Mouse (Mus musculus): Measurements from ENCODE around the gene Spata25. TPM values are rescaled to one million over a fixed set of nuclear protein-coding genes. Genes with fewer than 3 reads are reported as not detected.
A peak's percentile ranks its signal among the peaks of the same experiment; 100 is the strongest.
"Not testable (repeated sequence)": the region's sequence is repeated elsewhere in the genome, so short reads cannot be mapped to it uniquely, and the experiment has no call there.

The Spata25 gene
- under 1 TPM; 0.55 to 0.69 TPM for total RNA-seq (2021)

DNA sequence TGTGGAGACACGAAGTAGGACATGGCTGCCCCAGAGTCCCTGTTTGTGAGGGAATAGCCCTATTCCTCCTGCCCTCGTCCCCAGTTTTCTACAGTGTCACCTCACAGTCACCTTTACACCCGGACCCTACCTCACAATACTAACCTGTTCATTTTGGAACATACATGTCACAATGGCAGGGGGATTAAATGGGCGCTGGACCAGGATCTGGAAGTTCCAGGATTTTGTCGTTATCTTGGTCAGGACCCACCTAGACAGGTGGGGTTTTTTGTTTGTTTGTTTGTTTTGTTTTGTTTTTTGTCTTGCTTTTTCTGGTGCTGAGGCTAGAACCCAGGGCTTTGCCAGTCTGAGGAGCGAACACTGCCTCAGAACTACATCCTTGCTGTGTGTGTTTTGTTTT is at the start of gene Spata25:
Spata25 (minus strand) TSS at position 101 of the 400 bp plus-strand sequence.
- no peak for DNase-seq
- intact Hi-C loops (cut with DNase I), result no loop called here

DNA sequence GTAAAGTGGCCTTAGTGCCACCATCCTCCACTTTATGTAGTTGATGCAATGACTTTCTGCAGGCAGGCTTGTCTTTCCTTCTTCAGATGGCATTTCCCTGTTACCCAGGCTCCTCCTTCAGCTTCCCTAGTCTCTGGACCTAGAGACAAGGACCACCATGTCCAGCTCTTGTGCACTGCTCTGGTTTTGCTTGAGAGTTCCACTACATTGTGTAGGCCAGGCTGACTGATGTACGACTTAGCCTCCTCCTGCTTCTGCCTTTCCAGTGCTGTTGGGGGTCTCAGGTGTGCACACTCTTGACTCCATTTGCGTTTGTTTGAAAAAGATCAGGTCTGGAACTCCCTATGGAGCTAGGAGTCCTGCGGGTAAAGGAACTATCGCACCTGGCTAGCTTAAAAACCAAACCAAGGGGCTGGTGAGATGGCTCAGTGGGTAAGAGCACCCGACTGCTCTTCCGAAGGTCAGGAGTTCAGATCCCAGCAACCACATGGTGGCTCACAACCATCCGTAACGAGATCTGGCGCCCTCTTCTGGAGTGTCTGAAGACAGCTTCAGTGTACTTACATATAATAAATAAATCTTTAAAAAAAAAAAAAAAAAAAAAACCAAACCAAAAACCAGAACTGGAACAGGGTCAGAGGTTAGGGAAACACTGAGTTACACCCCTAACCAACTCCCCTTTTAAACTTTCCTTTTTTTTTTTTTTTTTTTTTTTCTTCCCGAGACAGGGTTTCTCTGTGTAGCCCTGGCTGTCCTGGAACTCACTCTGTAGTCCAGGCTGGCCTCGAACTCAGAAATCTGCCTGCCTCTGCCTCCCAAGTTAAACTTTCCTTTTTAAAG is 49.3 kb upstream of the Spata25 start:
- DNase-seq; intact Hi-C loops (cut with DNase I): not testable (repeated sequence)

- intact Hi-C loops (cut with DNase I); DNase-seq: not testable (repeated sequence)
Measured at GRCm38 (mm10) chr2:164875648-164876047, 47.3 kb upstream of the Spata25 start.

GRCm38 (mm10) chr2:164874239-164874769 is 46.0 kb upstream of the Spata25 start:
- peak; percentile 69 to 71 for DNase-seq
- intact Hi-C loops (cut with DNase I), result no loop called here

GRCm38 (mm10) chr2:164873621-164874020 is 45.3 kb upstream of the Spata25 start:
- DNase-seq, result no peak
- intact Hi-C loops (cut with DNase I), result no loop called here

- intact Hi-C loops (cut with DNase I), result no loop called here
- DNase-seq, result no peak
Measured at GRCm38 (mm10) chr2:164871602-164872303, 43.4 kb upstream of the Spata25 start.

DNA sequence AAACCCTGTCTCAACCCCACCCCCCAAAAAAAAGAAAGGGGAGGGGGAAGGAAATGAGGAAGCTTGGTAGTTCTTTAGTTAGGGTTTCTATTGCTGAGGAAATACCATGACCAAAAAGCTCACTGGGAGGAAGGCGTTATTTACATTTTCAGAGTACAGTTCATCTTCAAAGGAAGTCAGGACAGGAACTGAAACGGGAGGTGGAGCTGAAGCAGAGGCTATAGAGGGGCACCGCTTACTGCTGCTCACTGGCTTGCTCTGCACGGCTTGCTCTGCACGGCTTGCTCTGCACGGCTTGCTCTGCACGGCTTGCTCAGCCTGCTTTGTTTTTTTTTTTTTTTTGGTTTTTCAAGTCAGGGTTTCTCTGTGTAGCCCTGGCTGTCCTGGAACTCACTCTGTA is 40.2 kb upstream of the Spata25 start:
- intact Hi-C loops (cut with DNase I), result no loop called here
- no peak for DNase-seq

- intact Hi-C loops (cut with DNase I), result no loop called here
- no peak for DNase-seq
Measured at GRCm38 (mm10) chr2:164867566-164867965, 39.2 kb upstream of the Spata25 start.

DNA sequence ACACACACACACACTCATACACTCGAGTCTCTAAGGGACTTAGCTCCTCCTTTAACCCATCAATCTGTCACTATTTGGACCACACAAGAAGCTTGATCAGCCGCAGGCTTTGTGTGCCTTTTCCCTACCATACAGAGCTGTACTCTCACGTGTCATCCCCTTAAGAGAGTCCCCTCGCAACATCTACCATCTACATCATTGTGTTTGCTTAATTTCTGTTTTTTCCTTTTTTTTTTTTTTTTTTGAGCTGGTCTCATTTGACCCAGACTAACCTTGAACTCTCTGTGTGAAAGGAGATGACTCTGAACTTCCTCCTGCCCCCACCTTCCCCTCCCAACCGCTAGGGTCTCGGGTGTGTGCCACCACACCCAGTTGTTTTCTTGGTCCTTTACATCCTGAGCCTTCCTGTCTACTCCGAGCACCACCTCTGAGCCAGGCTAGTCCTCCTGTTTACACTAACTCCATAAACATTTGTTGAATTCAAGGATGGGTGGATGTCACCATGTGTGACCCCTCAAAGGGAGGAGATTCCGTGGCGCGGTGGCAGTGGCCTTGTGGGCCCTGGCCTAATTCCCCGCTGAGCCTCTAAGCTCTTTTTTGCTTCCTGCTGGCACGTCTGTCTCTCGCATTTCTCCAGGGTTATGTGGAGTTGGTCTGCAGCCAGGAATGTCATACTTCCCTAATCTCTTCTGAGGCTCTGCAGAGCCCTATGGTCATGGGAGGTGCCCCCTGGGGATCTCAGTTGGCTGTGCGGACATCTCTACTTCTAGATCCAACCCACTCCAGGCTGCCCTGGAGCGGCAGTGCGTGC is 38.6 kb upstream of the Spata25 start:
- DNase-seq, result peak; percentile 94
- intact Hi-C loops (cut with DNase I), result no loop called here

DNA sequence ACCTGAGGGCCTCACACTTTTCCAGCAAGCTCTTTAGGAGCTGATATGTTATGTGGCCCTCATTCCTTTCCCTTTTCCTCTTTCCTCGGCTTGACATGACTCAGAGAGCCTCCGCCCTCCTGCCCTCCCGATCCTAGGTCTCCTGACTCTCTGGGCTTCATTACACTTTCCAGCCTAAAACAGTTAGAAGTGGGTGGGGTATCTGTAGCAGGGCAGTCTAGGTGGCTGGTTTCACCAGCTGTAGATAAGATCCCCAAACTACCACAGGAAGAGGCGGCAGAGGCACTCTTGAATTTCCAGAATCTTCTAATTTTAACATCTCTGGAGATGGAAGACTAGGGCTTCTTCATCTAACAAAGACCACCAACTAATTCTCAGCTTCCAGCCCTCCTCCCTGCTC is 36.3 kb upstream of the Spata25 start:
- no peak for DNase-seq
- intact Hi-C loops (cut with DNase I), result no loop called here

GRCm38 (mm10) chr2:164863411-164863810 is 35.1 kb upstream of the Spata25 start:
- DNase-seq; intact Hi-C loops (cut with DNase I): not testable (repeated sequence)

DNA sequence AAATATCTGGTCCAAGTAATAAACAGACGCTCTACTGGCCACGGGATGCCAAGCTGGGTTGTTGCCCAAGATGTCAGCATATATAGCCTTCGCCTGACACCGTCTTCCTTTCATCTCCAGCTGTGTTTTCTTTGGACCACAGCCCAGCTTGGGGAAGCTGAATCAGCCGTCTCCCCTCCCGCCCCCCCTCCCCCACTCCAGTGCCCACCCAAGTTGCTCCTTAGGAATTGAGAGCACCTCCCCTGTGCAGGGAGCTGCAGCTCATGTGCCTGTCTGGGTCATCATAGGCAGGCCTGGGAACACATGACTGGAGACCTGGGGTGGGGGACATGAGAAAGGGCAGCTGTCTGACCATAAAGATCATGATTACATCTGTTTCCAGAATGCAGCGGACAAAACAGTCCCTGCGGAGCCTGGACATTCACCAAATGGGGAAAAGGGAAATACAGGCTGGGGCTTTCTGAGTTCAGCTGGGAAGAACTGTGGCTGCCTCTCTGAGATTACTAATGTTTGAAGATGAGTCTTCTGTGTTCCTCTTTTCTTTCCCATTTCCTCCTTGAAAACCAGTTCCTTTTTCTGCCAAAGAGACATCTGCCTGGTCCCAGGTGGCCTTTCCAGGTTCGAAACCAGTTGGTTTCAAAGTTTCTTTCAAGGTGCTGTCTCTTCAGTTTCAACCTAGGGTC is 34.0 kb upstream of the Spata25 start:
- intact Hi-C loops (cut with DNase I), result no loop called here
- peak; percentile 83 to 88 for DNase-seq

DNA sequence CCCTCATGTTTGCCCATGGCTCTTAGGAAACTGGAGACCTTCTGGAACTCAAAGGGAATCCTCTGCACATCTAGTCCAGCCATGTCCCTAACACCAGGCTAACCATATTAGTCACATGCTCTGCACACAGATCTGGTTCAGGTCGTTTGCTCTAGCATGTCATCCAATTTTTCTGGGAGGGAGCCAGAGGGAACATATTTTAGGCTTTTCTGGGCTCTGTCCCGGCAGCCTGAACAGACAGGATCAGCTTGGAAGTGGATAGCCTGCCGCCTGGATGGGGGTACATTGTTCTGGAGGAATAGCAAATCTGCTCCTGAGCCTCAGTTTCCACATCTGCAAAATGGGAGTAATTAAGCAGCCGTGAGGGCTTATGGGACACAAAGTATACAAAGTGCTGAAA is 32.8 kb upstream of the Spata25 start:
- peak; percentile 32 to 55 for DNase-seq
- intact Hi-C loops (cut with DNase I), result no loop called here

DNA sequence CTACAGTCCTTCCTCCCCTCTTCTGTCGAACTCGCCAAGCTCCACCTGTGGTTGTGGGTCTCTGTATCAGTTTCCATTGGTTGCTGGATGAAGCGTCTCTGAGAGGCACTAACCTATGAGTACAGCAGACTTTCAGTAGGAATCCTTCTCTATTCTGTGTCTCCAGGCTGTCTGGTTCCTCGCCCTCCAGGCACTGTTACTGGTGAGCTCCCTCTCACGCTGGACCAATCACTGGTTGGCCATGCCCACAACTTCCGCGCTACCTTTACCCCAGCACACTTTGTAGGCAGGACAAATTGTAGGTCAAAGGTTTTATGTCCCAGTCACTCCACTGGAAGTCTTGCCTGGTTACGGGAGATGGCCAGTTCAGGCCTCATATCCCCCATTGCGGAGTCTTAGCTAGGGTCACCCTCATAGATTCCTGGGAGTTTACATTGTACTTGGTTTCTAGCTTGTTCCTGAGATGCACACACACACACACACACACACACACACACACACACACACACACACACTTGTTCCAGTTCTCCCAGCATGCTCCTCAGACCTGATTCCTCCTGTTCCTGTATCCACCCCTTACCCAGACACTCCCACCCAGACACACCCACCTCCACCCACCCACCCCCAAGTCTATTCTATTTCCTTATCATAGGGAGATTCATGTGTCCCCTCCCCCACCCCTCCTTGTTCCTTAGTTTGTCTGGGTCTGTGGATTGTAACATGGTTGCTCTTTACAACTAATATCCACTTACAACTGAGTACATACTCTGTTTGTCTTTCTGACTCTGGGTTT is 31.5 kb upstream of the Spata25 start:
- no peak for DNase-seq
- intact Hi-C loops (cut with DNase I), result no loop called here

GRCm38 (mm10) chr2:164859155-164859554 is 30.8 kb upstream of the Spata25 start:
- no peak for DNase-seq
- intact Hi-C loops (cut with DNase I), result no loop called here

GRCm38 (mm10) chr2:164857842-164858553 is 29.7 kb upstream of the Spata25 start:
- no peak for DNase-seq
- intact Hi-C loops (cut with DNase I), result loop anchor here (2.0 kb wide), 1 partner anchor 23 kb away; no protein-coding TSS in a partner anchor

DNA sequence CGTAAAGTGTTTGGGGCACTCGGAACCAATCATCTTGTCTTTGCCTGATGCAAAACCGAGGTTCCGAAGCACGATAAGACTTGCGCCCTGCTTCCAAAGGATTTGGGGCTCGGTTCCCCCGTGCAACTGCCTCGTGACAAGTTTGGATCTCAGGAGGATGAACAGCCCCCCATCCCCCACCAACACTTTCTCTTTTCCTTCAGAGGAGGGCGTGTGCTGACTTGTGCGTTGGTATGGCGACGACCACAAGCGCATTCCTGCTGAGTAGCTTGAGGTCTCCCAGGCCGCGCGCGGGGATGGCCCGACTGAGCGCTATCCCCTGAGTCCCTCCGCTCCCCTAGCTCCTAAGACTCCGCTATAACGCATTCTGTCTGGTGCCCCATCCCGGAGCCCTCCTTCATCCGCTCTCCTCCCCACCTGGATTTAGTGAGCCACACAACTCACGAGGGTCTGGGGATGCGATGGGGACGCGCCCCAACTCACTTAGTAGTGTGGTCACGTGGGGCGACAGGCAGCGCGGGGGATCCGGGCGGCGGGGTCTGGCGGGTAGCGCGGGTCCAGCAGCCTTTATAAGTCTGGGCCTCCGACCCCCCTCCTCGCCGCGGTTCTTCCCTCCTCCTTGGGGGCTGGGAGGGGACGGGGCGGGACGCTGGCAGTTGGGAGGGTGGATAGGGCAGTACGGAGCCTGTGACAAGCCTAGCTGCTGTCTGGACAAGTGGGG is 28.9 kb upstream of the Spata25 start, which contains the start of gene Pltp:
Pltp (minus strand) TSS at position 611 of the 721 bp plus-strand sequence.
- DNase-seq, result peak; percentile 58 to 74
- intact Hi-C loops (cut with DNase I), result loop anchor here (2.0 kb wide), 1 partner anchor 24 kb away; no protein-coding TSS in a partner anchor

All from heart, postnatal 10 days (tissue).